Mouse (Mus musculus) bone marrow macrophage, adult 2 months (primary cell): ENCODE measurements around the gene Gfy.

Experiments used
- CTCF ChIP-seq: IDR thresholded peaks from 2 replicates; pipeline ENCODE4 v1.5.1; 2012; ENCODE audit warnings: low read depth, mild to moderate bottlenecking, low read length, moderate library complexity
- POLR2A ChIP-seq: IDR thresholded peaks from 2 replicates; pipeline ENCODE4 v1.6.1; 2012; ENCODE audit warnings: mild to moderate bottlenecking, low read depth, low read length, borderline replicate concordance

GRCm38 (mm10) chr7:45192585-45193310 is 13.4 kb upstream of the Gfy start:
- no peak for TF ChIP-seq CTCF
- TF ChIP-seq POLR2A, result no peak
